Mouse (Mus musculus) layer of hippocampus, postnatal 14 days (tissue): Measurements from ENCODE around the gene Ptpro. TPM values are rescaled to one million over a fixed set of nuclear protein-coding genes. Genes with fewer than 3 reads are reported as not detected.

ENCODE experiments used
- DNase-seq, 2 experiments: peaks; one replicate each; pipeline ENCODE4 v3.0.0; 2021 to 2022; ENCODE audit warnings: low spot score in 2 of 2, mixed read lengths in 1 of 2
- total RNA-seq, 2 experiments: library from RNA; stranded (reverse); gene quantifications; 2 replicates each; pipeline ENCODE4 v1.2.3; 2021

Ptpro gene
- total RNA-seq, 2 experiments from 2014 or later, result 76.3 to 78.7 TPM

DNA sequence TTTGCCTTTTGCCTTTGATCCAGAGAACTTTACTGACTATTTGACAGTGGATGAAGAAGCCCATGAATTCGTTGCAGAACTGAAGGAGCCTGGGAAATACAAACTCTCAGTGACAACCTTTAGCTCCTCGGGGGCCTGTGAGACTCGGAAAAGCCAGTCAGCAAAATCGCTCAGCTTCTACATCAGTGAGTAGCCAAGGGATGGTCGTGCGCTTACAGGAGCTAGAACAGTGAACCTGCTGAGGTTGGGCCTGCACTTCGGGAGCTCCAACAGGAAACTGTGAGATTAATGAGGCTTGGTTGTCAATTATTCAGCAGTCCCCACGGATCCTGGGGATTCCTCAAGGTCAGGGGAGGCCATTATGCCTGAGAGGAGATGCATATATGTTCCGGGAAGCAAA, 130.4 kb downstream of the Ptpro start:
- no peak for DNase-seq

DNA sequence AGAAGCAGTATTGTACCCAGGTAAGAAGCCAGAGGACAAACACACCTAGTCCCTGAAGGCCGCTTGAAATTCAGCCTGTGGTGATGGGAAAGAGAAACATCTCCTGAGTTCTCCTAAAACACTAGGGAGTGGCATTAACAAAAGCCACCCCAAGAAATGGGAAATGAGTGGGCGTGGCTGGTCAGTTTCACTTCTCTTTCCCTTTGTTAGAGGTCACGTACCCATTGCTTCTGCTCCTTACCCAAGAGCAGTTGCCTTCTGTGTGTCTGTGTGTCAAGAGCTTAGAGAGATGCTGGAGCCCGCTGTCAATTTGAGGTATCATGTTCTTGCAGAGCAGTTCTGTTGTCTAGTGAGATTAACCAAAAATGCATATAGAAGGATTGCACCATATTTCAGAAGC, 134.2 kb downstream of the Ptpro start:
- DNase-seq, result no peak

DNA sequence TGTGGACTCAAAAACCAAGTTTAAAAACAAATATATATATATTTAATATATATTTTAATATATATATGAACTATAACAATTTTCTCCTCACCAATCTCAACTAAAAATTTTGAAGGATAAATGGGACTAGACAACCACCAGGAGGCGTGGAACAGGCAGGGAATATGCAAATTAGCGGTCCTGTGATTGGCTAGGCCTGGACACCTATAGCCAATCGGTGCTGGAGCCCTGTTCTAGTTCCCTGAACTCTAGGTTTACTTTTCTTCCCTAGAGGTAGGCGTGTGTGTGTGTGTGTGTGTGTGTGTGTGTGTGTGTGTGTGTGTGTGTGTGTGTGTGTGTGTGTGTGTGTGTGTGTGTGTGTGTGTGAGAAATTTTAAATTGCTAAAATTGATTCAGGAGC, 134.8 kb downstream of the Ptpro start:
- DNase-seq, result no peak

DNA sequence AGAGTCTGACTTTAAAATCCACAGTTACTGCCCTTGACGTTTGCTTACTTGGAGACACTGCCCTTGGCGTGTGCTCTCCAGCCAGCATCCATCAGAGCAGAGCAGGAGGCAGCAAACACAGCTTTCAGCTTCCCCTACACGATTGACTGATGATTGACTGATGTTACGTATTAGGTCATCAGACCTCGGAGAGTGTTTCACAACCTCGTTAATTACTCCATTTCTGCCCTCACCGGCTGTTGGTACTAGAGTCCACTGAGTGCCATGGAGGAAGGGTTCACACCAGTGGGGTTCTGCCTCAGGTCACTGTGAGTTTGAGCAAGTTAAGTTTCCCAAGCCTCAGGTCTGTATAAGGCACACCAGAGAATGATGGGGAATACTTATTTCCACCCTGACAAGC, 143.0 kb downstream of the Ptpro start:
- no peak for DNase-seq

DNA sequence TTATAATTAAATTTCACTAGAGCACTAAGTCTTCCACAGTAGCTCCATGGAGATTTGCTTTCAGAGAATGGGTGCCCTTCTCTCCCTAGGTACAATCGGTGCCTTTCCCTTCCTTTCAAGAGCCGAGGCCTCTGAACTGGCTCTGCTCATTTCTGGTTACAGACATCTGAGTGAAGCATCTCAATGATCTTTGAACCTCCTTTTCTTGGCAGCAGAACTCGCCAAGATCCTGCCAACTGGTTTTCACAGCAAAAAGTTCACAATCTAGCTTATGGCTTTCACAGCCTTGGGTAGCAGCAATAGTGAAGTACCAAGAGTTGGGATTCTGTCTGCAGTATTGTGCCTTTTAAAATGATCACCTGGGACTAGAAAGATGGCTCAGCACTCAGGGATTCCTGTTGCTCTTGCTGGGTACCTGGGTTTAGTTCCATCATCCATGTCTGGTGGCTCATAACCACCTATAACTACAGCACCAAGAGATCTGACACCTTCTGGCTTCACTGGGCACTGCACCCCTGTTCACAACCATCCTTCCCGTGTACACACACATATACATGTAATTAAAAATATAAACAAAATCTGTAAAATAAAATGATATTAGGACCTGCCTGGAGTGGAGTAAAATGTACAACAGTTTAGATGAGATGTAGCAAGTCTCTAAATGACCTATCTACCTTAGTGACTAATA, 144.1 kb downstream of the Ptpro start:
- DNase-seq, result no peak

DNA sequence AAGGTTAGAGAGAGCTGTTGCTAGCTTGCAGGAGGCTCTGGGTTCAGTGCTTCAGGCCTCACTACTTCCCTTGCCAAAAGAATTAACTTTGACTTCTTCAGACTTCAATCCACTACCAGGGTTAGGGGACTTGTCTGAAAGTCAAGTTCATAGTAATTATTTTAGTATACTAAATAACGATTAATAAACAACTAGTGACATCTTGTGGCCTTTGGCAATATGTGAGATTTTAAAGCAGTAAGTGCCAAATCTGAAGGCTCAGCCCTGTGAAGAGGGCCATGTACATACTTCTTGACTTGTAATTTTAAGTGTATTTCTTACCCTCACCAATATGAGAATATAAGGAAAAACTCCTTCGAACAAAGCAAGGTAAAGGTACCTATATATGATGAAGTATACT, 145.2 kb downstream of the Ptpro start:
- DNase-seq, result no peak

DNA sequence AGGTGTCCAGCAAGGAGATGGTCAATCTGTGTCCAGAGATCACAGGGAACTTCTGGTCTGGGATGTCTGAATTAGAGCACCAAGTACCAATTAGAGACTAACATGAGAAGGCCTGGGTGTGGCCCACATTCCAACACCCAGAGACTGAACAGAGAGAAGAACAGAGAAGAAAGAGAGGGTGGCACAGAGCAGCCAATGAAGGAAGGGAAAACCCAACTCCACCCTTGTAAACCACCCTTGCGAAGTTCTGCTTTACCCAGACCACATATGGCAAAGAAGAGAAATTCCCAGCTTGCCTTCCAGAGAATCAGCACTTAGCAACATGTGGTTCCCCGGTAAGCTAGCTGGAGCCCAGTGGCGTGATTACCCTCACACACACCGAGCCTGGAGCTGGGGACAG, 152.1 kb downstream of the Ptpro start:
- no peak for DNase-seq

DNA sequence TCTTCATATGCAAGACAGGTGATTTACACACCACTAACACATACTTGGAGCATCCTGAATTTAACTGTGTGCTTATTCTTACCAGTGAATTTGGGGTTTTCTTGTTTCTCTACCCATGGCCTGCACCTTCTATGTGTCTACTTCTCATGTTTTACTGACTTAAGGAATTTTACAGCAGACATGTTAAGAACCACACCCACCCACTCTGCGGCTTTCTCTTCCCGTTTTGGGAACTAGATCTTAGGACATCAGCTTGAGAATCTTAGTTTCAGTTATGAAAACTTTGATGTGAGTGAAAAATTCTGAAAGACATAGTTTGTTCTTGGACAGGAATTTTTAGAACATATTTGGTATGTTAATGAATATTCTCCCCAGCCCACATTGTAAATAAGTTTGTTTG, 153.6 kb downstream of the Ptpro start:
- no peak for DNase-seq

DNA sequence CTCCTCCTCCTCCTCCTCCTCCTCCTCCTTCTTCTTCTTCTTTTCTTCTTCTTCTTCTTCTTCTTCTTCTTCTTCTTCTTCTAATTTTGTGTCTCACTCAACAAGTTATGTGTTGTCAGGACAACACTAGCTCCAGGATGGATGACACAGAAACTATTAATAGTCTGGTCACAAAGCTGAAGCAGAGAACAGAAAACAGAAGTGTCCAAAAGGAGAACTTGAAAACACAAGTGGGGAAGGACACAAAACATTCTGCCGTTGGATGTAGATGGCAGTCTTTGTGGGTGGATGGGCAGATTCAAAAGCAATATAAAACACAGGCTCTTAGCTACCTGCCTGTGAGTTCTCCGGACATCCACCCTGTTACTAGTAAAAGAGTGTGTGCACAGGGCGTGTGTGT, 158.4 kb downstream of the Ptpro start:
- no peak for DNase-seq

DNA sequence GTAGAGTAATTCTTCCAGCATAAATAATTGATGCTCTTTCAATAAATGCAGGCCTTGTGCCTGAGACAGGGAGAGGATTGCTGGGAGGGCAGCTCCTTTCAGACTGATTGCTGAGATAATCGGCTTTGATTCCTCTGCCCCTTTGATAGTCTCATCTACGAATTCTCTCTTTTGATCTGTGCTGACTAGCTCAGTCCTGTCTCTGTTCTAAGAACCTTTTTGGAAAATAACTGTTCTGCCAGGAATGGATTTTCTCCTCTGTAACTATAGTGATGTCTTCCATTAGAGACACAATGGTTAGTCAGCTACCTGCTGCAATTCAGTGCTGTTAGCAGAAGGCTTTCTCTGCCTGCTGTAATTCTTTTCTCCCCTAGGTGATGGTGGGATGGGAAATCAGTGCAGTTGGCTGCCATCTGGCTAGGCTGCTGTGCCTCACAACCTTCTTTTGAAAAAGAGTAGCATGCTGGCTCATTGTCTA, 159.8 kb downstream of the Ptpro start:
- DNase-seq, result peak; percentile 26 to 27

DNA sequence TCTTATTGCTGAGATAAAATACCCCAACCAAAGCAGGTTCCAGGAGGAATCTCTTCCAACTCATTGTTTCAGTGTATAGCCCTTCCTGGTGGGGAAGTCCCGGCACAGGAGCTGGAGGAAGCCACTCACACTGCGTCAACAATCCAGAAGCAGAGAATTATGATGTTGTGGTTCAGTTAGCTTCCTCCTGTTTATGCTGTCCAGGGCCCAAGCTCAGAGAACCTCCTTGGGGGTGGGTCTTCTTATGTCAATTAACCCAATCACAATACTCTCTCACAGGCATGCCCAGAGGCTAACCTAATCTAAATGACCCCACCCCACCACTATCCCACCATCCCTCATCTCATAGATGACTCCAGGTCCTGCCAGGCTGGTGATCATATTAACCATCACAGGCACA, 160.9 kb downstream of the Ptpro start:
- no peak for DNase-seq

DNA sequence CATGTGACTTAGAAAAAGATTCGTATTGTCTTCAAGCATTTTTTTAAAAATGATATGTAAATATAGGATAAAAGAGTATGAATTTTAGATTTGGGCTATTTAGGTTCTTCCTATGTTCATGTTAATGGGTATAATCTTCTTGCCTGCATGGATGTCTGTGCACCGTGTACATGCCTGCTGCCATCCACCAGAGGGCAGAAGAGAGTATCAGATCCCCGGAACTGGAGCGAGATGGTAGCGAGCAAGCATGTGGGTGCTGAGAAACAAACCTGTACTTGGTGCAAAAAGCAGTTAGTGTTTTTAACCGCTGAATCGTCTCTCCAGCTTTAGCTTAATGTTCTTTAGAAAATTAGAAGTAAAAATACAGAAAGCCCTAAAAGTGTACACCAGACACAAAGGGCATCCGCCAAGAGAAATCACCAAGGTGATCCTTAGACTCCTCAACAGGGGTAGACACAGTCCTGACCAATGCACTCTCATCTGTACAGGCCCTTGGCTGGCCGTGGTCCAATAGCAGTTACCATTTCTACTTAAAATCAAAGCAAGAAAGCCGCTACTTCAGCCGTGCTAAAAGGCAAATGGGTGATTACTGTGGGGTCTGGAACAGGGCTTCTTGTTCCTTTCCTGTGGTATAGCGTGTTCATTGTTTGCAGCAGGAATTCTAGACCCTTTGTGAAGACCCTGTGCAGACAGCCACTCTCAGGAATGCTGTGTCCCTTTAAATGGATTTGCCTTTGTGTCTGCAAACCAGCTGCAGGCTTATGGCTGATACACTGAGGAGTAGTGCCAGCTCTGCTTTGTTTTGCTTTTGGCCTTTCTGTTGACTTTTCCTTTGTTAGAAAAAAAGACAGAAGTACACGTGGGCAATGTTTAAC, 162.6 kb downstream of the Ptpro start:
- peak; percentile 25 to 49 for DNase-seq

DNA sequence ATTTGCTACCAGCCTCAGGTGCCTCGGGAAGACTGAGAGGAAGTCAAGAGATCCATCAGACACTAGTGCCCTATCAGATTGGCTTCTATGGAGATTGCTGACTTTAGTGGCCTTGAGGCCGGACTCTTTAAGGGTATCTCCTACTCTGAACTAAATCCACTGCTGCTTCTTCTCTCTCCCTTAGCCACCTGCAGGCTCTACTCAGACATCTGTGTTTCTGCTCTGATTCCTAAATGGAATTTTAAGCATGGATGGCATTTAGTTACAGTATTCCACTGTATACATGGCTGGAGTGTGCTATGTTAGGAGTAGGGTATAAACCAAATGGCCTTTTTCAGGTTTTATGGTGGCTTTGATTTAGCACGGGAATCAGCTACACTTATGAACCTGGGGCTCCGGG, 170.7 kb downstream of the Ptpro start:
- no peak for DNase-seq

DNA sequence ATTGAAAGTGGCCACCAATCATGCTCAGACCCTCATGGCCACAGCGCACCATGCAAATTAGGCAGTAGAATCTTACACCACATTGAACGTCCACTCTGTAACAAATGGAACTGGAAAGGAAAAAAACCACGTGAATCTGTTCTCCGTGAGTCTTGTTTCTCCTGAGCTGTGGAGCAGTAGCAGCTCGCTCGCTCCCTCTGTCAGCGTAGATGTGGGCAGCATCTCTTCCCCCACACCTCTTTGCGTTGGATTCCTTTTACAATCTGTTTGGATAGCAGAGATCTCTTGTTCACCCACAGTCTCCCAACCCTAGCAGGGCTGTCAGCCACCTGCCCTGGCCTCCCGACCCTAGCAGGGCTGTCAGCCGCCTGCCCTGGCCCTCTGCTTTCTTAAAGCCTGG, 171.7 kb downstream of the Ptpro start:
- no peak for DNase-seq

DNA sequence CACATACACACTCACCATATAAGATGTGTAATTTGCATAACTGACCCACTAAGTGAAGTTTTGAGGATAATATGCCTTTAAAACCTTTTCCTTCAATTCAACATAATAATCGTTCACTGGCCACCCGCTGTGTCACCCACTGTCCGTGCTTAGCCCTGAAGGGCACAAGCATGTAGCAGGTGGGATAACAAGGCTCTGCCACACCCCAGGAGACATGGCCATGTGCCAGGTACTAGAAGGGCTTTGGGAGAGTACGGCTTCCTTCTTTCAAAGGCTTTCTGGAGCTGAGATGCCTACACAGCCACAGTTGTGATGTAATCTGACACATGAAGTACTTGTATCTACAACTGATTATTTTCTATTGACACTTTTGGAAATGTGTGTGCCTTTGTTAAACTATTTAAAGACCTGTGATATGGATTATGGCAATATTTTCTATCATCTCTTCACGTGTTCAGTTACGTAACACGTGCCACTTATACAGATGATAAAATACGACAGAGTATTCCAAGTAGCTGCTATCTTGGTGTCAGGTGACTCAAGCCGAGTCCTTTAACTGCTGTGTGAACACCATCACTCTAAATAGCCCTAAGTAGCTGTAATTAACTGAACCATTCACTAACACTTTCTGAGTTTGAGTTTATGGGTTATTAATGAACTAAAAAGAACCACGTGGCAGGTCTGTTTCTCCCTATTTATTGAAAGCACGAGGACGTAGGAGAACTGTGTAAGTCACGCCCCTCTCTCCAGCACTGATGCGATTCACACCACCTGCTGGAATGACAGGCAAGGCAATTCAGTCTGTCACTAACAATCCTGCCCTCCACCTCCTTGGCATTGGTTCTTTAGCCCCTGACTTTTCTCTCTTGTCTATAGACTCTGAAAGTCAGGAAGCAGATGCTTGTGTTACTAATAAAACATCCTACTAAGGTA, 173.6 kb downstream of the Ptpro start:
- no peak for DNase-seq

DNA sequence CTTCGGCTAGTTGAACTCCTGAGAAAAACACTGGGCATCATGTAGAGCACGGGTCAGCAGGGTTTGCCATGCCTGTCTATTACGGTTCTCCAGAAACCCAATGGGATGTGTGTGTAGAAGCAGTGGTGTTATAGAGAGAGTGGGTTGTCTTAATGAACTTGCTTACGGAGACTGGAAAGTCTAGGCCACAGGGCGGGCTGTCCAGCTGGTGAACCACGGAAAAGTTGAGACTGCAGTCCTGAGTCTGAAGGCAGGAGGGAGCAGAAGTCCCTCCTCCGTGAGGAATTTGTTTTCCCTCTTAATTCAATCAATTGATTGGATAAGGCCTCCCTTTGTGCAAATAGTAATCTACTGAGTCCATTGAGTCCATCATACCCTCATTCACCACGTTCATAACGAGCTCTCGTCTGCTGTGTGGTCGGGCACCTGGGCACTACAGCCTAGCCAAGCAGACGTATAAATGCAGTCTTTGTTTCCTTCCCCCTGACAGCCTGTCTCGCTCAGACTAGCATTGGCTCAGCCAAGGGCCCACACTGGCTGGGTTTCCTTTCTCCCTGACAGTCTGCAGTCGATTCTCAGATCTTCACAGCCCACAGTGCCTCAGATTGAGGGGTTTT, 181.5 kb downstream of the Ptpro start:
- peak in 1 of 2 experiments; percentile 57 for DNase-seq

DNA sequence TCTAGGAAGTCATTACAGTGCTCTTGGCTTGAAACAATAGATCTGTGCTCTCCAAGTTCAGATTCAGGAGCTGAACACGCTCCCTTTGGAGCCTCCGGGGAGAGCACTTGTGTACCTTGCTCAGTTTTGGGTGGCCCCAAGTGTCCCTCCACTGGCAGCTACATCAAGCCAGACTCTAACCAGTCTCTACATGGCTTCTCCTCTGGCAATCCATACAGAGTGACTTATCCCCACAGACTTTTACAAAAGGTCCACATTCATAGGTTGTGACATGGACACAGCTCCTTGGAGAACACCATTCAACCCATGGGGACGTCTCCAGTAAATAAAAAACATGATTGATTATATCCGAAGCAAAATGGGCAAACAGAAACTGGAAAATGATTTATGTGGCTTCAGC, 185.4 kb downstream of the Ptpro start:
- DNase-seq, result no peak

DNA sequence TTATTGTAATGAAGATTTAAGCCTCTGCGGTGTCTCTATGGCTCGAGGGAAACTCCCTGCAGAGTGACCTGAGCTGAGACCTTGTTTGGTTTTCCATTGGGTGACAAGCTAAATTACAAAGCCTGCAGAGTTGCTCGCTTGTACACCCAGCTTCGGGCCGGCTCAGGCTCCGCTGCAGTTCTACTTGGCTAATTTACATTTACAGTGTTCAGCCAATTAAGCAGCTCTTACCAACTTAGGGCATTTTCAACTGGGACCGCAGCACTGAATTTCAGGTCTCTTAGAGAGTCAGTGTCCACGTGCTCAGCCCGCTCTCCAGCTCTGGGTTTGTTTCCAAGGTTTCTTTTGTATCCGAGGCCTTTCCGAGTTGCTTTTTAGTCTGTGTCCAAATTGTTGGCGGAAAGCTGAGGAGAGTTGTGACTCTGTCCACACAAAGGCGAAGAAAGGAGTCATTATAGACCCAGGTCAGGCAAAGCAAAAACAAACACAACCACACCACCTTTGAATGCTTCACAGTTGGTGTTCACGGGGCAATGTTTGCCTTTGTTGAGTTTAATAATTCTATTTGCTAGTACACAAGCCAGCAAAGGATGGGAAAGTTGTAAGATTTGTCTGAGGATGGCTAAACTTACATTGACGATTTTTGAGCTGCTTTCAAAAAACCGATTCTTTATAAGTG, 185.9 kb downstream of the Ptpro start:
- DNase-seq, result peak in 1 of 2 experiments; percentile 46

DNA sequence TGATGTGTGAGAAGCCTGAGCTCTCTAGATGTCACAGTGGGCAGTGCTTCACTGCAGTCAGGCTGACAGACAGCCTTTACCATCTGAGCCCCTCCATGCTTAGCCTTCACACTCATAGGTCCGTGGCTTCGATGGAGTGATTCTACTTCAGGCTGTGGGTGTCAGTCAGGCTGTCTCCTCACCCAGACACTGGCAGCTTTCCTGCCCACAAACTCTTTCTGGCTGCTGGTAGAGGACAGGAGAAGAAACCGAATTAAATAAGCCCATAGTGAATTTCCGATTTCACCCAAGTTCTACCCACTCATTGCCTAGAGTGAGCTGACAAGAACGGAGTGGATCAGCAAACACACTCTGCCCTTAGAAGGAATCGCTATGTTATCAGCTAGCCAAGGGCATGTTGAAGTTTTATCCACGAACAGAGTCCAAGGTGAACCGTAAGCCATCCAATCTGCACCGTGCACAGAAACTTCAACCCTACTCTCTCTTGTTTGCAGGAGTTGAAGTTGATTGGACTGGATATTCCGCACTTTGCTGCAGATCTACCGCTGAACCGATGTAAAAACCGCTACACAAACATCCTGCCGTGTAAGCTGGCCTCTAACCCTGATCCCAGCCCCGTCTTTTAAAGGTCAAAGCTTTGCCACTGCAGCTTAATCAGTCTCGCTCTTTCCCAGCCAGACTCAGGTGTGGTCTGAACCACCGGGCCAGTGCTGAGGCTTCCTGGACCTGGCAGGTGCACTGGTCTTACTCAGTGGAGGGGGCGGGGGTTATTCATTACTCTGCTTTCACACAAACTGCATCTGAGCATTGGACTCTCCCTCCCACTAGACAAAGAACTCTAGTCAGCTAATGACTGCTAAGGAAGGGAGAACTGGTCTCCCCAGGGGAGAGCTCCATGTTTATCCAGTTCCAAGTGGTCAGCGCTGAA, 188.7 kb downstream of the Ptpro start:
- DNase-seq, result peak in 1 of 2 experiments; percentile 17
